Mouse (Mus musculus) midbrain, embryonic 12.5 days (tissue): Measurements from ENCODE around the gene Dclk1. TPM values are rescaled to one million over a fixed set of nuclear protein-coding genes. Genes with fewer than 3 reads are reported as not detected.
A peak's percentile ranks its signal among the peaks of the same experiment; 100 is the strongest.

Experiments
- ATAC-seq: fragments of 200-750 bp; cut with Nextera tagmentation; 2 replicates; pipeline ENCODE4 v1.8.0; 2017; ENCODE audit warnings: low read depth, moderate TSS enrichment, moderate library complexity; ENCODE audit not compliant: low FRiP score
- H3K27ac ChIP-seq: fragments of 300-500 bp; sonication (generic); replicated peaks from 2 replicates; pipeline ENCODE4 v1.5.1; 2016; ENCODE audit warnings: mild to moderate bottlenecking
- H3K27me3 ChIP-seq: fragments of 300-500 bp; sonication (generic); 2 replicates; pipeline ENCODE4 v1.6.1; 2016; ENCODE audit warnings: mild to moderate bottlenecking
- H3K36me3 ChIP-seq: fragments of 300-500 bp; sonication (generic); 2 replicates; pipeline ENCODE4 v1.6.1; 2016
- H3K4me1 ChIP-seq: fragments of 300-500 bp; sonication (generic); 2 replicates; pipeline ENCODE4 v1.6.1; 2016
- H3K4me2 ChIP-seq: fragments of 300-500 bp; sonication (generic); replicated peaks from 2 replicates; pipeline ENCODE4 v1.6.1; 2016; ENCODE audit warnings: mild to moderate bottlenecking, moderate library complexity
- H3K4me3 ChIP-seq: fragments of 300-500 bp; sonication (generic); 2 replicates; pipeline ENCODE4 v1.5.1; 2016; ENCODE audit warnings: mild to moderate bottlenecking
- H3K9ac ChIP-seq: fragments of 300-500 bp; sonication (generic); replicated peaks from 2 replicates; pipeline ENCODE4 v1.6.1; 2016; ENCODE audit warnings: mild to moderate bottlenecking, moderate library complexity
- H3K9me3 ChIP-seq: fragments of 300-500 bp; sonication (generic); 2 replicates; pipeline ENCODE4 v1.6.1; 2016; ENCODE audit warnings: mild to moderate bottlenecking
- whole genome bisulfite sequencing: fragments of 180-500 bp; shearing (Covaris S2); methylation state at CpG from one replicate; pipeline ENCODE4 v1.1.7; 2016; 5-methylcytosine and 5-hydroxymethylcytosine counted together
- polyA plus RNA-seq: library from polyadenylated mRNA; unstranded; fragments of >200 nt; fragmentation: Nextera tagmentation; extraction: Ambion mirVana; gene quantifications from 2 replicates; pipeline ENCODE4 v1.2.1, GENCODE M21; 2016

Dclk1 gene
- polyA plus RNA-seq, 1 experiment from 2014 or later = 165 TPM

- Histone ChIP-seq H3K4me2 (no peak overlapping the region), H3K4me1 (peaks cover 19% of the 10 kb centered on the region), H3K27ac (no peak overlapping the region), H3K9ac (no peak overlapping the region), H3K4me3 (no peak overlapping the region), H3K27me3 (no peaks in the 10 kb centered on the region), H3K9me3 (0 out of 2 replicates have a peak, but pooled peaks cover 4% of the 10 kb centered on the region), H3K36me3 (no peaks in the 10 kb centered on the region)
- ATAC-seq = no peak
These were observed 63.5 kb downstream of the Dclk1 start for GRCm38 (mm10) chr3:55305653-55306052.

- H3K9ac ChIP-seq = no peak overlapping the region
- no peaks in the 10 kb centered on the region for H3K9me3 ChIP-seq
- no peaks in the 10 kb centered on the region for H3K36me3 ChIP-seq
- no peak overlapping the region for H3K4me2 ChIP-seq
- no peak overlapping the region for H3K4me3 ChIP-seq
- H3K4me1 ChIP-seq = peaks cover 19% of the 10 kb centered on the region
- H3K27me3 ChIP-seq = no peaks in the 10 kb centered on the region
- 55% methylated on average over 7 of the region's 7 CpGs for WGBS
- H3K27ac ChIP-seq = 0 out of 2 replicates have a peak overlapping the region, but pooled peaks have one; percentile 20
- ATAC-seq = no peak
These were observed 65.5 kb downstream of the Dclk1 start for GRCm38 (mm10) chr3:55307553-55308177.

GRCm38 (mm10) chr3:55309961-55310360 is 67.8 kb downstream of the Dclk1 start:
- no peak overlapping the region for H3K4me2 ChIP-seq
- H3K27ac ChIP-seq = no peak overlapping the region
- H3K9me3 ChIP-seq = no peaks in the 10 kb centered on the region
- no peak overlapping the region for H3K4me3 ChIP-seq
- WGBS = 78% methylated on average over 8 of the region's 8 CpGs
- no peak for ATAC-seq
- H3K4me1 ChIP-seq = peaks cover 19% of the 10 kb centered on the region
- H3K27me3 ChIP-seq = no peaks in the 10 kb centered on the region
- H3K36me3 ChIP-seq = no peaks in the 10 kb centered on the region
- H3K9ac ChIP-seq = no peak overlapping the region

- 93% methylated on average over 8 of the region's 8 CpGs for WGBS
- H3K4me2 ChIP-seq = no peak overlapping the region
- H3K9ac ChIP-seq = no peak overlapping the region
- H3K36me3 ChIP-seq = no peaks in the 10 kb centered on the region
- no peak for ATAC-seq
- H3K27ac ChIP-seq = no peak overlapping the region
- no peak overlapping the region for H3K4me3 ChIP-seq
- no peaks in the 10 kb centered on the region for H3K27me3 ChIP-seq
- H3K9me3 ChIP-seq = no peaks in the 10 kb centered on the region
- H3K4me1 ChIP-seq = no peaks in the 10 kb centered on the region
These were observed 73.7 kb downstream of the Dclk1 start for GRCm38 (mm10) chr3:55315827-55316226.

GRCm38 (mm10) chr3:55318021-55318420 is 75.9 kb downstream of the Dclk1 start:
- Histone ChIP-seq H3K27me3 (no peaks in the 10 kb centered on the region), H3K4me2 (no peak overlapping the region), H3K36me3 (no peaks in the 10 kb centered on the region), H3K4me1 (no peaks in the 10 kb centered on the region), H3K27ac (no peak overlapping the region), H3K9me3 (no peaks in the 10 kb centered on the region), H3K4me3 (no peak overlapping the region), H3K9ac (no peak overlapping the region)
- WGBS = 95% methylated on average over 1 of the region's 1 CpGs
- ATAC-seq = no peak

- H3K27ac ChIP-seq = no peak overlapping the region
- no peak overlapping the region for H3K9ac ChIP-seq
- no peaks in the 10 kb centered on the region for H3K27me3 ChIP-seq
- ATAC-seq = no peak
- H3K4me3 ChIP-seq = no peak overlapping the region
- WGBS = 91% methylated on average over 3 of the region's 3 CpGs
- H3K36me3 ChIP-seq = no peaks in the 10 kb centered on the region
- H3K9me3 ChIP-seq = 0 out of 2 replicates have a peak, but pooled peaks cover 2% of the 10 kb centered on the region
- H3K4me2 ChIP-seq = no peak overlapping the region
- H3K4me1 ChIP-seq = no peaks in the 10 kb centered on the region
These were observed 78.4 kb downstream of the Dclk1 start for GRCm38 (mm10) chr3:55320572-55320971.

DNA sequence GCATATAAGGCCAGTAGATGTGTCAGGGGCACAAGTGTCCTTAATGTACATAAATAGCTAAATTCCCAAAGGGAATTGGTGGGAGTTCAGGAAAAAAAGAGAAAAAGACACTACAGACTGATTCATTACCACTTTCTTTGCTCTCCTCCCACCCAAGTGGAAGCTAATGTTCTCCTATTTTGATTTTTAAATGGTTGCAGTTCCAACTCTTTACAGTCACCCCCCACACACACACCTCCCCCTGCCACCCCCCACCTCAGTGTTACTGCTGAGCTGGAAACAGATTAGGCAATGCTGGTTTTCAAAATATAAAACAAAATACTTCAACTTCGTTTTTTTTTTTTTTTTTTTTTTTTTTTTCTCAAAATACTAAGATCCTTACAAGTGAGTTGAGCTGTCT is 81.9 kb downstream of the Dclk1 start:
- no peak for ATAC-seq

DNA sequence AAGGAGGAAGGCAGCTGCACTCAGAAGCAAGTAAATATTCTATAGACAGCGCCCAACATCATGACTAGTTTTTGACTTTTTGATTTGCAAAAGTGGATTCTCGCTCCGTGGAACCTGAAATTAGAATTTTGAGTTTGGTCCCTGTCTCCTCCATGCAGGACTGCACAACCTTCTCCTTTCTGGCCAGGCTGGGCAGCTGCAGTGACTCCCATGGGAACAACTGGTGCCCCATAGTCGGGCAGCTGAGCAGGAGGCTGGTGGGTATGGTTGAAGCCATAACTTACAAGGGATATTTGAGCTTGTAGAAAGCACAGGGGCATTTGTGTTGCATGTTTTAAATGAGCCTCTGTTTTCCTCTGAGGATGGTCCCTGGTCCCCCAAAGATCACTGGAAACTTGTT is 88.3 kb downstream of the Dclk1 start:
- H3K4me3 ChIP-seq = no peak overlapping the region
- H3K4me1 ChIP-seq = no peaks in the 10 kb centered on the region
- WGBS = 96% methylated on average over 4 of the region's 4 CpGs
- H3K4me2 ChIP-seq = no peak overlapping the region
- H3K9me3 ChIP-seq = peaks cover 8% of the 10 kb centered on the region; the same call in 1 of the 2 replicates
- H3K36me3 ChIP-seq = 0 out of 2 replicates have a peak, but pooled peaks cover 8% of the 10 kb centered on the region
- H3K27me3 ChIP-seq = no peaks in the 10 kb centered on the region
- H3K27ac ChIP-seq = no peak overlapping the region
- H3K9ac ChIP-seq = no peak overlapping the region
- ATAC-seq = no peak

More for the DNA sequence above, 81.9 kb downstream of the Dclk1 start:
- Histone ChIP-seq H3K36me3 (no peaks in the 10 kb centered on the region), H3K27ac (no peak overlapping the region), H3K27me3 (no peaks in the 10 kb centered on the region), H3K9me3 (peaks cover 5% of the 10 kb centered on the region; the same call in 1 of the 2 replicates), H3K9ac (no peak overlapping the region), H3K4me1 (no peaks in the 10 kb centered on the region), H3K4me3 (no peak overlapping the region), H3K4me2 (no peak overlapping the region)
- WGBS = 33% methylated on average over 1 of the region's 1 CpGs

- 0 out of 2 replicates have a peak, but pooled peaks cover 8% of the 10 kb centered on the region for H3K36me3 ChIP-seq
- no peak overlapping the region for H3K27ac ChIP-seq
- no peak overlapping the region for H3K4me3 ChIP-seq
- H3K4me1 ChIP-seq = no peaks in the 10 kb centered on the region
- no peak for ATAC-seq
- no peak overlapping the region for H3K9ac ChIP-seq
- H3K4me2 ChIP-seq = no peak overlapping the region
- H3K9me3 ChIP-seq = peaks cover 5% of the 10 kb centered on the region; the same call in 1 of the 2 replicates
- no peaks in the 10 kb centered on the region for H3K27me3 ChIP-seq
These were observed 89.5 kb downstream of the Dclk1 start for GRCm38 (mm10) chr3:55331694-55332093.

DNA sequence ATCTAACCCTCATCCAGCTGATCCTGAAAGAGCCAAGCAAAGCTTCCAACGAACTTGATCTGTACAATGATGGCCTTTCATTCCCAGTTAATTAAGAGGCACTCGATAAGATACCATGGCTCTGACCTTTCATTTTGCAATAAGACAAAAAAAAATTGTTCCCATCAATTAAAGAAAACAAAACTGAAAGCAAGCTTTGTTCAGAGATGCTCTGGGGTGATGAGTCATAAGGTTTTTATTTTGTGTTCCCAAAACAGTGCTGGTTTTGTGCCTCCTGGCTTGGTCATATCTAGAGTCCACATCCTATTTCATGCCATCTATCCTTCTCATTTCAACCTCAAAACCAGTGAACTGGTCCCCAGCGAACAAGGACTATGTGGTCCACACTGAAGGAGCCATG is 91.3 kb downstream of the Dclk1 start:
- WGBS = 79% methylated on average over 3 of the region's 3 CpGs
- no peak for ATAC-seq
- H3K4me1 ChIP-seq = no peaks in the 10 kb centered on the region

GRCm38 (mm10) chr3:55336895-55337294 is 94.7 kb downstream of the Dclk1 start:
- H3K36me3 ChIP-seq = 0 out of 2 replicates have a peak, but pooled peaks cover 3% of the 10 kb centered on the region
- no peak overlapping the region for H3K4me3 ChIP-seq
- ATAC-seq = no peak
- H3K9ac ChIP-seq = no peak overlapping the region
- H3K27ac ChIP-seq = no peak overlapping the region
- WGBS = 92% methylated on average over 11 of the region's 11 CpGs
- H3K4me2 ChIP-seq = no peak overlapping the region
- no peaks in the 10 kb centered on the region for H3K27me3 ChIP-seq
- H3K9me3 ChIP-seq = peaks cover 2% of the 10 kb centered on the region; the same call in 1 of the 2 replicates
- H3K4me1 ChIP-seq = no peaks in the 10 kb centered on the region

More for the DNA sequence above, 91.3 kb downstream of the Dclk1 start:
- Histone ChIP-seq H3K4me3 (no peak overlapping the region), H3K4me2 (no peak overlapping the region), H3K9ac (no peak overlapping the region), H3K9me3 (peaks cover 5% of the 10 kb centered on the region; the same call in 1 of the 2 replicates), H3K27ac (no peak overlapping the region), H3K36me3 (0 out of 2 replicates have a peak, but pooled peaks cover 8% of the 10 kb centered on the region), H3K27me3 (no peaks in the 10 kb centered on the region)

GRCm38 (mm10) chr3:55337671-55338070 is 95.5 kb downstream of the Dclk1 start:
- Histone ChIP-seq H3K4me2 (no peak overlapping the region), H3K9ac (no peak overlapping the region), H3K27ac (no peak overlapping the region), H3K4me3 (no peak overlapping the region), H3K4me1 (no peaks in the 10 kb centered on the region), H3K27me3 (no peaks in the 10 kb centered on the region), H3K36me3 (no peaks in the 10 kb centered on the region), H3K9me3 (no peaks in the 10 kb centered on the region)
- no peak for ATAC-seq
- WGBS = 90% methylated on average over 7 of the region's 7 CpGs

- Histone ChIP-seq H3K27me3 (no peaks in the 10 kb centered on the region), H3K4me1 (peaks cover 11% of the 10 kb centered on the region), H3K4me3 (no peak overlapping the region), H3K4me2 (no peak overlapping the region), H3K9me3 (no peaks in the 10 kb centered on the region), H3K9ac (no peak overlapping the region), H3K36me3 (no peaks in the 10 kb centered on the region), H3K27ac (no peak overlapping the region)
- ATAC-seq = no peak
- WGBS = 85% methylated on average over 4 of the region's 4 CpGs
These were observed 100.3 kb downstream of the Dclk1 start for GRCm38 (mm10) chr3:55342445-55342844.
